ENCODE assay signal across 9 mouse cellular contexts in the genomic region with DNA sequence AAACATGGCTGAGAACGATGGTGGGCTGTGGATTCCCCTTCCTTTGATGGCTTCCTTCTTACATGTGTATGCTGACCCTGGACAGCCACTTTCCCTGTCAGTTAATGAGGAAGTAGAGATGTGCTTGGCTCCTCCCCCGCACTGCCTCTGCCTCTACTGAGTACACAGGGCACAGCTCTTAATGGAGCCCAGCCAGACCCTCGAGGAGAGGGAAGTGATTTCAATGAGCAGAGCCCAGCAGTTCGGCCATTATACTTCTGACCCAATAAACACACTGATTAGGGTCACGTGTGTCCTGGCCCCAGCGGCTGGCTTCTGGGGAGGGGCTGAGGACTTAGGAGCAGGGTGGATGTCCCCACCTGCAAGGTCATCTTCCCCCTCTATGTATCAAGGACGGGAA. TPM values are rescaled to one million over a fixed set of nuclear protein-coding genes. Genes with fewer than 3 reads are reported as not detected.
A peak's percentile ranks its signal among the peaks of the same experiment; 100 is the strongest.
DNase-seq lines count a peak whose midpoint lies in the region; ATAC-seq and TF ChIP-seq lines count a peak whose summit lies in the region.
"Had no signal": no experiment of that assay in that cellular context is flagged by ENCODE, and none has a peak within 500 bp of the region (broad histone marks: within the 10 kb centered on the region; RNA-seq: fewer than 3 reads in every experiment).

No protein-coding gene starts in this region.

- H3K4me2 ChIP-seq in kidney, postnatal 0 days (ENCODE audit: low read length): no peak overlapping the region
- no peak overlapping the region for H3K4me2 ChIP-seq in kidney, embryonic 15.5 days
- no peak overlapping the region for H3K4me2 ChIP-seq in hindbrain, embryonic 16.5 days (ENCODE audit: low read length)
- no peak overlapping the region for H3K4me2 ChIP-seq in midbrain, embryonic 16.5 days (ENCODE audit: low read length)
- H3K4me2 ChIP-seq in liver, postnatal 0 days (ENCODE audit: low read depth, low read length): no peak overlapping the region
- no peak overlapping the region for H3K4me2 ChIP-seq in heart, embryonic 12.5 days

- no peak for TF ChIP-seq CTCF in kidney, postnatal 0 days (IDR thresholded peaks at IDR 0.05; ENCODE audit: low read depth)
- TF ChIP-seq CTCF in bone marrow, adult 2 months (IDR thresholded peaks at IDR 0.05; ENCODE audit: control insufficient read depth, insufficient read depth, low read length): no peak
- TF ChIP-seq CTCF in liver, postnatal 0 days (IDR thresholded peaks at IDR 0.05; ENCODE audit: low read depth): no peak

- no peak for TF ChIP-seq EP300 in liver, postnatal 0 days (IDR thresholded peaks at IDR 0.05; ENCODE audit: low read depth)

- no peak for ATAC-seq in kidney, postnatal 0 days (replicated peaks; ENCODE audit: low FRiP score, low read depth)
- no peak for ATAC-seq in kidney, embryonic 15.5 days (replicated peaks; ENCODE audit: low FRiP score)
- 0 out of 2 replicates have a peak, but pooled peaks have one; percentile 13 for ATAC-seq in hindbrain, embryonic 16.5 days
- ATAC-seq in midbrain, embryonic 16.5 days: peak; percentile 44; the same call in 1 of the 2 replicates
- no peak for ATAC-seq in liver, postnatal 0 days
- no peak for ATAC-seq in heart, embryonic 12.5 days (ENCODE audit: insufficient number of reproducible peaks, low FRiP score)

- H3K27ac ChIP-seq in kidney, postnatal 0 days: no peak overlapping the region
- no peak overlapping the region for H3K27ac ChIP-seq in kidney, embryonic 15.5 days
- no peak overlapping the region for H3K27ac ChIP-seq in bone marrow, adult 2 months (ENCODE audit: control insufficient read depth, insufficient read depth, low read depth, low read length, poor library complexity)
- no peak overlapping the region for H3K27ac ChIP-seq in hindbrain, embryonic 16.5 days (ENCODE audit: low read depth, low read length)
- H3K27ac ChIP-seq in midbrain, embryonic 16.5 days (ENCODE audit: low read length): no peak overlapping the region
- no peak overlapping the region for H3K27ac ChIP-seq in liver, postnatal 0 days (ENCODE audit: low read depth)
- no peak overlapping the region for H3K27ac ChIP-seq in heart, embryonic 12.5 days (ENCODE audit: poor library complexity, severe bottlenecking)

- H3K4me3 ChIP-seq in kidney, postnatal 0 days (replicated peaks; ENCODE audit: low read depth, low read length): no peak overlapping the region
- H3K4me3 ChIP-seq in kidney, embryonic 15.5 days (replicated peaks): no peak overlapping the region
- no peak overlapping the region for H3K4me3 ChIP-seq in bone marrow, adult 2 months (replicated peaks; ENCODE audit: control insufficient read depth, low read depth, low read length)
- no peak overlapping the region for H3K4me3 ChIP-seq in hindbrain, embryonic 16.5 days (ENCODE audit: low read length)
- no peak overlapping the region for H3K4me3 ChIP-seq in midbrain, embryonic 16.5 days (ENCODE audit: low read depth, low read length)
- H3K4me3 ChIP-seq in liver, postnatal 0 days (ENCODE audit: low read depth, low read length): no peak overlapping the region
- H3K4me3 ChIP-seq in heart, embryonic 12.5 days: no peak overlapping the region
- H3K4me3 ChIP-seq: limb, embryonic 13.5 days had no signal

- 0 out of 2 replicates have a peak, but pooled peaks have one; percentile 5 for TF ChIP-seq POLR2A in bone marrow, adult 2 months (IDR thresholded peaks at IDR 0.05; ENCODE audit: borderline replicate concordance, control insufficient read depth, low read depth, low read length)

- H3K27me3 ChIP-seq in kidney, postnatal 0 days (ENCODE audit: insufficient read depth, low read length): no peaks in the 10 kb centered on the region
- peaks cover 22% of the 10 kb centered on the region; the same call in 1 of the 2 replicates for H3K27me3 ChIP-seq in kidney, embryonic 15.5 days
- no peaks in the 10 kb centered on the region for H3K27me3 ChIP-seq in hindbrain, embryonic 16.5 days (replicated peaks; ENCODE audit: control insufficient read depth, insufficient read depth, low read length)
- H3K27me3 ChIP-seq in midbrain, embryonic 16.5 days (ENCODE audit: control insufficient read depth, insufficient read depth, low read depth, low read length): no peaks in the 10 kb centered on the region
- no peaks in the 10 kb centered on the region for H3K27me3 ChIP-seq in liver, postnatal 0 days (ENCODE audit: insufficient read depth, low read length)
- H3K27me3 ChIP-seq in heart, embryonic 12.5 days (replicated peaks): peaks cover 9% of the 10 kb centered on the region; the same call in 1 of the 2 replicates

- no peak overlapping the region for H3K9ac ChIP-seq in kidney, postnatal 0 days (ENCODE audit: low read depth, low read length)
- no peak overlapping the region for H3K9ac ChIP-seq in kidney, embryonic 15.5 days
- no peak overlapping the region for H3K9ac ChIP-seq in hindbrain, embryonic 16.5 days (ENCODE audit: low read depth, low read length)
- no peak overlapping the region for H3K9ac ChIP-seq in midbrain, embryonic 16.5 days (ENCODE audit: low read depth, low read length)
- no peak overlapping the region for H3K9ac ChIP-seq in liver, postnatal 0 days (replicated peaks)
- H3K9ac ChIP-seq in heart, embryonic 12.5 days: no peak overlapping the region
- H3K9ac ChIP-seq: limb, embryonic 13.5 days had no signal

- H3K9me3 ChIP-seq in kidney, postnatal 0 days (replicated peaks; ENCODE audit: low read length): no peaks in the 10 kb centered on the region
- no peaks in the 10 kb centered on the region for H3K9me3 ChIP-seq in kidney, embryonic 15.5 days (replicated peaks)
- H3K9me3 ChIP-seq in hindbrain, embryonic 16.5 days (ENCODE audit: control insufficient read depth, low read length): no peaks in the 10 kb centered on the region
- no peaks in the 10 kb centered on the region for H3K9me3 ChIP-seq in midbrain, embryonic 16.5 days (replicated peaks; ENCODE audit: control insufficient read depth, low read length, poor library complexity, severe bottlenecking)
- no peaks in the 10 kb centered on the region for H3K9me3 ChIP-seq in liver, postnatal 0 days (ENCODE audit: low read length)
- no peaks in the 10 kb centered on the region for H3K9me3 ChIP-seq in heart, embryonic 12.5 days (replicated peaks)
- H3K9me3 ChIP-seq: limb, embryonic 13.5 days had no signal

- H3K36me3 ChIP-seq in kidney, postnatal 0 days (ENCODE audit: insufficient read depth, low read length): peaks cover 7% of the 10 kb centered on the region; the same call in 1 of the 2 replicates
- H3K36me3 ChIP-seq in kidney, embryonic 15.5 days: peaks cover 16% of the 10 kb centered on the region
- H3K36me3 ChIP-seq in hindbrain, embryonic 16.5 days (ENCODE audit: control insufficient read depth, insufficient read depth, low read length): peaks cover 3% of the 10 kb centered on the region; the same call in 1 of the 2 replicates
- H3K36me3 ChIP-seq in midbrain, embryonic 16.5 days (ENCODE audit: control insufficient read depth, insufficient read depth, low read length): peaks cover 3% of the 10 kb centered on the region; the same call in 1 of the 2 replicates
- H3K36me3 ChIP-seq in liver, postnatal 0 days (replicated peaks; ENCODE audit: insufficient read depth, low read length): peaks cover 10% of the 10 kb centered on the region
- peaks cover 13% of the 10 kb centered on the region for H3K36me3 ChIP-seq in heart, embryonic 12.5 days

- WGBS in kidney, postnatal 0 days: 37% methylated on average over 7 of the region's 7 CpGs
- WGBS in kidney, embryonic 15.5 days: 33% methylated on average over 7 of the region's 7 CpGs
- 17% methylated on average over 7 of the region's 7 CpGs for WGBS in bone marrow, adult 2 months
- WGBS in hindbrain, embryonic 16.5 days: 48% methylated on average over 7 of the region's 7 CpGs
- WGBS in midbrain, embryonic 16.5 days: 32% methylated on average over 7 of the region's 7 CpGs
- 23% methylated on average over 7 of the region's 7 CpGs for WGBS in liver, postnatal 0 days (ENCODE audit: insufficient replicate concordance)
- 58% methylated on average over 7 of the region's 7 CpGs for WGBS in heart, embryonic 12.5 days

- DNase-seq in kidney, postnatal 0 days (ENCODE audit: low spot score): peak; percentile 36
- no peak for DNase-seq in liver, postnatal 0 days
- DNase-seq in frontal cortex, postnatal 36 days (ENCODE audit: low spot score in 2 of 2): no peak

- H3K4me1 ChIP-seq in kidney, postnatal 0 days (replicated peaks; ENCODE audit: insufficient read depth, low read length): no peaks in the 10 kb centered on the region; the same call in 1 of the 2 replicates
- H3K4me1 ChIP-seq in kidney, embryonic 15.5 days: peaks cover 32% of the 10 kb centered on the region
- no peaks in the 10 kb centered on the region for H3K4me1 ChIP-seq in bone marrow, adult 2 months (ENCODE audit: control insufficient read depth, insufficient read depth, low read length)
- H3K4me1 ChIP-seq in hindbrain, embryonic 16.5 days (ENCODE audit: control insufficient read depth, insufficient read depth, low read depth, low read length): peaks cover 14% of the 10 kb centered on the region
- H3K4me1 ChIP-seq in midbrain, embryonic 16.5 days (ENCODE audit: control insufficient read depth, insufficient read depth, low read length): peaks cover 25% of the 10 kb centered on the region
- H3K4me1 ChIP-seq in liver, postnatal 0 days (ENCODE audit: insufficient read depth): peaks cover 3% of the 10 kb centered on the region
- peaks cover 58% of the 10 kb centered on the region for H3K4me1 ChIP-seq in heart, embryonic 12.5 days (replicated peaks)

RNA-seq across cellular contexts. Expression of a gene that starts 7.8 kb away (rescaled TPM):
- 5.3 and 5.8 TPM in 2 replicates for polyA plus RNA-seq in kidney, postnatal 0 days (2015; fragmentation: Nextera tagmentation; extraction: Ambion mirVana)
- 7.8 and 9.4 TPM in 2 replicates for polyA plus RNA-seq in kidney, embryonic 15.5 days (2015; fragmentation: Nextera tagmentation; extraction: Ambion mirVana)
- 0.50 and 0.92 TPM in 2 replicates for polyA plus RNA-seq in bone marrow, adult 2 months (2011; ENCODE audit: insufficient read depth, insufficient read length, low replicate concordance, missing spikeins)
- 48.1 and 51.2 TPM in 2 replicates for polyA plus RNA-seq in hindbrain, embryonic 16.5 days (2015; fragmentation: Nextera tagmentation; extraction: Ambion mirVana)
- polyA plus RNA-seq in midbrain, embryonic 16.5 days (2015; fragmentation: Nextera tagmentation; extraction: Ambion mirVana): 43.6 and 55.8 TPM in 2 replicates
- polyA plus RNA-seq in liver, postnatal 0 days (2015; fragmentation: Nextera tagmentation; extraction: Ambion mirVana): 0.33 and 0.46 TPM in 2 replicates
- polyA plus RNA-seq in heart, embryonic 12.5 days (2016; fragmentation: Nextera tagmentation; extraction: Ambion mirVana): 20.4 and 24.1 TPM in 2 replicates

RNA-seq across cellular contexts. Expression of a gene that starts 18.3 kb away (rescaled TPM):
- 108 and 126 TPM in 2 replicates for polyA plus RNA-seq in kidney, postnatal 0 days (2015; fragmentation: Nextera tagmentation; extraction: Ambion mirVana)
- polyA plus RNA-seq in kidney, embryonic 15.5 days (2015; fragmentation: Nextera tagmentation; extraction: Ambion mirVana): 171 and 182 TPM in 2 replicates
- polyA plus RNA-seq in bone marrow, adult 2 months (2011; ENCODE audit: insufficient read depth, insufficient read length, low replicate concordance, missing spikeins): 36.2 and 51.6 TPM in 2 replicates
- 105 and 113 TPM in 2 replicates for polyA plus RNA-seq in hindbrain, embryonic 16.5 days (2015; fragmentation: Nextera tagmentation; extraction: Ambion mirVana)
- polyA plus RNA-seq in midbrain, embryonic 16.5 days (2015; fragmentation: Nextera tagmentation; extraction: Ambion mirVana): 106 and 107 TPM in 2 replicates
- polyA plus RNA-seq in liver, postnatal 0 days (2015; fragmentation: Nextera tagmentation; extraction: Ambion mirVana): 36.1 and 42.1 TPM in 2 replicates
- polyA plus RNA-seq in heart, embryonic 12.5 days (2016; fragmentation: Nextera tagmentation; extraction: Ambion mirVana): 101 and 112 TPM in 2 replicates

RNA-seq across cellular contexts. Expression of a gene that starts 22.9 kb away (rescaled TPM):
- 131 TPM in 2 replicates for polyA plus RNA-seq in kidney, postnatal 0 days (2015; fragmentation: Nextera tagmentation; extraction: Ambion mirVana)
- polyA plus RNA-seq in kidney, embryonic 15.5 days (2015; fragmentation: Nextera tagmentation; extraction: Ambion mirVana): 67.6 and 73.2 TPM in 2 replicates
- 35.1 and 81.6 TPM in 2 replicates for polyA plus RNA-seq in bone marrow, adult 2 months (2011; ENCODE audit: insufficient read depth, insufficient read length, low replicate concordance, missing spikeins)
- 118 and 123 TPM in 2 replicates for polyA plus RNA-seq in hindbrain, embryonic 16.5 days (2015; fragmentation: Nextera tagmentation; extraction: Ambion mirVana)
- polyA plus RNA-seq in midbrain, embryonic 16.5 days (2015; fragmentation: Nextera tagmentation; extraction: Ambion mirVana): 125 TPM in 2 replicates
- polyA plus RNA-seq in liver, postnatal 0 days (2015; fragmentation: Nextera tagmentation; extraction: Ambion mirVana): 101 and 105 TPM in 2 replicates
- polyA plus RNA-seq in heart, embryonic 12.5 days (2016; fragmentation: Nextera tagmentation; extraction: Ambion mirVana): 80.0 and 87.6 TPM in 2 replicates

Comparison
In these comparisons a context has a peak if more than half of its experiments do, and no peak if none do; other contexts are left out.
1. ATAC-seq: peak in hindbrain, embryonic 16.5 days (single experiment) and midbrain, embryonic 16.5 days (single experiment); none in kidney, postnatal 0 days (single experiment), kidney, embryonic 15.5 days (single experiment), liver, postnatal 0 days (single experiment) and heart, embryonic 12.5 days (single experiment).